Mouse (Mus musculus) kidney, adult 2 months (tissue): Measurements from ENCODE around the gene Ufc1.

ENCODE experiments used
- CTCF ChIP-seq: fragments of 200-500 bp; conservative IDR thresholded peaks from 2 replicates; pipeline ENCODE4 v1.5.1; 2011; ENCODE audit warnings: low read depth, mild to moderate bottlenecking, control low read depth, low read length, moderate library complexity, mixed read lengths; ENCODE audit not compliant: insufficient read depth, insufficient read length
- POLR2A ChIP-seq: fragments of 200-500 bp; IDR thresholded peaks from one replicate; pipeline ENCODE4 v1.6.1; 2011; ENCODE audit warnings: low read depth, low read length, control low read depth

DNA sequence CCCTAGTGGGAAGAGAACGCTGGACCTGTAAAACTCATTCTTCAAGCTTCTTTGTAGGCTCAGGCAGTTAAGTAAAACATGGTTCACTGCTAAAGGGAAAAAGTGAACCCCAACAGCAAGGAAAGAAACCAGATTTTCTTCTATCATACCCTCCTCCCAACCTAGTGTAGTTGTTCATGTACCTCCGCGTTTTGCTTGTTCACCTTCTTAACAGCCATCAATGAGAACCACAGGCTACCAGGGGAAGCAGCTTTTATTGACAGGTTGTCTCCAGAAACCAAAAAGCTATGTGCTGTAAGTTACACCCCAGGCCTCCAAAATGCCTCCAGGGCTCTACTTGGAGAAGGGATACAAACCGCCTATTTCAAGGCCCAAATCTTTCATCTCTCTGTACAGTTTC is 6.5 kb downstream of the Ufc1 start:
- TF ChIP-seq POLR2A (no peak), CTCF (no peak)
